Mouse (Mus musculus) heart, postnatal 10 days (tissue): Measurements from ENCODE around the gene Gm3033. TPM values are rescaled to one million over a fixed set of nuclear protein-coding genes. Genes with fewer than 3 reads are reported as not detected.
"Not testable (repeated sequence)": the region's sequence is repeated elsewhere in the genome, so short reads cannot be mapped to it uniquely, and the experiment has no call there.

Experiments used
- DNase-seq, 2 experiments: peaks; one replicate each; pipeline ENCODE4 v3.0.0; 2021
- intact Hi-C: fragments of 180-260 bp; cut with DNase I; formaldehyde crosslinking; loops from one replicate; pipeline ENCODE4 v1.15.1; 2025
- total RNA-seq, 2 experiments: library from RNA; stranded (reverse); gene quantifications; 2 replicates each; pipeline ENCODE4 v1.2.3; 2021

Gene Gm3033
- total RNA-seq: not detected

- intact Hi-C loops: not testable (repeated sequence)
These were observed at the start of gene Gm3033 for GRCm38 (mm10) chr14:3845945-3846344. TSS of gene Gm3033 (plus strand) at chr14:3846245.

GRCm38 (mm10) chr14:3809774-3810173, 36.3 kb upstream of the Gm3033 start, which contains the start of gene Gm3002:
TSS of gene Gm3002 (plus strand) at chr14:3810074.
- intact Hi-C loops, DNase-seq: not testable (repeated sequence)

More at GRCm38 (mm10) chr14:3845945-3846344, at the start of gene Gm3033:
- not testable (repeated sequence) for DNase-seq

GRCm38 (mm10) chr14:3883872-3884271, 37.8 kb downstream of the Gm3033 start, which contains the start of gene Gm2916:
TSS of gene Gm2916 (plus strand) at chr14:3884172.
- intact Hi-C loops, DNase-seq: not testable (repeated sequence)

Other genes starting within 250 kb of the Gm3033 start
- gene Gm3012, start 211.7 kb upstream of the Gm3033 start, total RNA-seq: not detected
- 1 to 10 TPM in 1 of 2 experiments, under 1 TPM in 1; 0.97 to 1.2 TPM for gene Gm3020, start 194.2 kb upstream of the Gm3033 start, total RNA-seq
- gene Gm3043, start 157.5 kb upstream of the Gm3033 start, total RNA-seq: not detected
- under 1 TPM; 0.43 to 0.57 TPM for gene Gm3002, start 36.2 kb upstream of the Gm3033 start, total RNA-seq
- not detected for gene Gm2916, start 37.9 kb downstream of the Gm3033 start, total RNA-seq
- gene Gm3029, start 85.5 kb downstream of the Gm3033 start, total RNA-seq: not detected
- not detected for gene Gm3095, start 117.3 kb downstream of the Gm3033 start, total RNA-seq
- not detected for gene Gm3099, start 152.1 kb downstream of the Gm3033 start, total RNA-seq
- 1 to 10 TPM; 1.4 to 2.4 TPM for gene Gm5796, start 177.7 kb downstream of the Gm3033 start, total RNA-seq
- gene Gm3115, start 237.9 kb downstream of the Gm3033 start, total RNA-seq: under 1 TPM; 0.36 to 0.42 TPM